Mouse (Mus musculus) kidney, postnatal 36 days (tissue): ENCODE measurements around the gene Yif1a.
A peak's percentile ranks its signal among the peaks of the same experiment; 100 is the strongest.

Experiments
- DNase-seq, 2 experiments: peaks; one replicate each; pipeline ENCODE4 v3.0.0; 2021 to 2022; ENCODE audit warnings: mixed read lengths in 2 of 2

Gene Yif1a

DNA sequence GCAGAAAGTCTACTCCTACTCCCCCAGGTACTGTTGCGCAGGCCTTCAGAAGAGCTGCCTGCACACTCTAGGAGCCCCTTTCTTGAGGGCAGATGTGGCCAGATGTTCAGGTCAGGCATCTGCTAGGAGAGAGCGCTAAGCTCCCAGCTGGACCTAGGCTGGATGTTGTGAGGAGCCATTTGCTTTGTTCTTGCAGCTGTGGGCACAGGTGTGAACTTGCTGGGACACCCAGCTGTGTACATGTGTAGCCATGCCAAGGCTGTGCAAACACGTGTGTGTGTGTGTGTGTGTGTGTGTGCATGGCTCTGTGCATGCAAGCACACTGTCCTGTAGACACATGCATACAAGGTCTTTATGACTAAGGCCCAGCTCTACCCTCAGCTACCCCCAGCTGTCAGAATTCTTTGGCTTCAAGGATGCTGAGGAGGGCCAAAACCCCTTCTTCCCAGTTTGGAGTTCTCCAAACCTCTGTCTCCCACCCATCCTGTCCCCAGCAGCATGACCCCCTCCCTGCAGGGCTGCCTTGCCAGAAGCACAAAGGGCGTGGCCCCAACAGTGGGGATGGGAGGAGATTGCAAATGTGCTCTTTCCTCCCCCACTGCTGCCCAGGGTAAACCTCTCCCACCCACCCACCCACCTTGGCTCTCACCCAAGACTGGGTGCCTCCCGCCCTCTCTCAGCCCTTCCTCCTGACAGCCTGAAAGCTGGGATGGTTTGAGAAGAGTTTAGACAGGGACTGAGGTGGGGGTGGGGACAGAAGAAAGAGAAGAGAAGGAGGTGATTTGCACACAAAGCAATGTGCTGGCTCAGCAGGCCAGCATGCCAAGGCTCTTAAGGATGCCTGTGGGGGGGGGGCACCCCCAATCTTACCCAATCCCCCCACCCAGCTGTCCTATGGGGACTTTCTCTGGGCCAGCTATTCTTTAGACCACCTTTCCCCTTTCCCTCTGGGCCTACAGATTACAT, 27.7 kb upstream of the Yif1a start:
- no peak for DNase-seq

DNA sequence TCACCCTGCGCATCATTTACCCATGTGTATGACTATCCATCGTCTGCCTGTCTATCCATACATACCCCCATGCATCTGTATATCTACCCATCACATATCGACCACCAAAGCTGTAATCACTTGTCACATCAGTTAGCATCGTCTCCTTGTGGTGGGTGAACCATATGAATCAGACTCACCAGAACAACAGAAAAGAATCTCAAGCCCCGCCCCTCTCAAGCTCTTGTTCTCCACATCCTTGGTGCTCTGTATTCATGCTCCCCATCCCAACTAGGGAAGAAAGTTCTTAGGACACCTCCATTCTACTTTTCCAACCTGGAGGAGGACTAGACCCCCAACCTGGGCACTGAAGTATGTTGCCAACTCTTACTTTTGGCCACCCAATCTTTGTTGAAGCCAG, 26.3 kb upstream of the Yif1a start:
- DNase-seq: no peak

DNA sequence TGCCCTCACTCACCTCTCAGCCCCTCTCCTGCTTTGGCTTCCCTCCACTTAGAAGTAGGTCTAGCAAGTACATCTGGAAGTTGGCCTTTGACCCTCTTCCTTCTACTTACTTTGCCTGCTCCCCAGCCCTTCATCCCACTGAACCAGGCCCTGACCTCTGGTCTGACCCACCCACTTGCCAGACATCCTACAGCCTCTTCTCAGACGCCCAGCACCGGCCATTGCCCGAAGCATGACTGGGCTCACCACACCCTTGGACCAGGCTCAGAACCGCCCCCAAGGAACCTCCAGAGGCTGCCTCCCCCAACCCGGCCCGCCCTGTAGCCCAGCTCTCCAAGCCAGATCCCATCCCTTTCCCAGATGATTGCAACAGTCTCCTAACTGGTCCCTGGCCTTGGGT, 25.9 kb upstream of the Yif1a start:
- DNase-seq: no peak

DNA sequence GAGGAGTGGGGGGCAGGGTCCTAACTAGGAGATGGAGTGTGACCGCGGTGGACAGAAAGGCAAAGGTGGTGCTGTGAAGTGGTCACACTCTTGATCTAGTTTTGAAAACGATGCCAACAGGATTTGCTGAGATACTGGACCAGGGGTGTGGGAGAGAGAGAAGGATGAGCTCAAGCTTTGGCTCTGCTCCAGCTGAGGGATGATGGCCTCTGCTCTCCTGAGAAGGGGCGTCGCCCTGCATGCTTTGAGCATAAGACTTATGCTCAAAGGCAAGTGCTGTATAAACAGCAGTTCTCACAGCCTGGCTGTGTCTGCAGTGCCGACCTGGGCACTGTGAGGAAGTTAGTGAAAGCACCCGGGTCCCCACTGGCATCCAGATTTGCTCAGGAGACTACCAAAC, 23.2 kb upstream of the Yif1a start:
- no peak for DNase-seq

DNA sequence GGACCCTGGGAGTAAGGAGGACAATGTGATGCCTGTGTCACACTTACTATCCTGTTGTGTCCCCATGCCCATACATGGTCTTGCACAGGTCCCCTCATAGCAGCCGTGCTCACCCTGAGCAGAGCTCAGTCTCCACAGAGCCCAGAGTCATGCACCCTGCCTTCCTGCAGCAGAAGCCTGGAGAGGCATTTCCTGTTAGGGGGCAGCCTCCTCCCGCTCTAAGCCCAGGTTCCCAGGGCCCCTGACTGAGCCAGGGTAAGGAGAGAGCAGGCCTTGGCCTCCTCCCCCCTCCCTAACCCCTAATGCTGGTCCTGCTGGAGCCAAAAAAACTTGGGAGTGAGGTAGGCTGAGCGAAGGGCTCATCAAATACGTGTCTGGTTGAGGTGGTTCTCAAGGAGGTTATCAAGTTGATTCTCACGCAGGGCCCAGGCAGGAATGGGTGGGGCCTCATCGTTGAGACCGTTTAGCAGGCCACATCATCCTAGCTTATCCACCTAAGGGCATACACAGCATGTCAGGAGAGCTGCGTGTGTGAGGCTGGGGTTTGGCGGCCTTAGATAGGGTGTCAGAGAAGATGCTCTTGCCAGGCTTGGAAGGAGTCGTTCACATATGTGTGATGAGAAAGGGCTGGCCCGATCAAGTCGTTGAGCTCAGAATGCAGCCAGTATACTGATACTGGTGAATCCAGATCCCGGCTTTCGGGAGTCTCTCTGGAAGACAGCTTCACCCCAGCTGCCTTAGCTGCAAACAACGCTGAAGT, 21.1 kb upstream of the Yif1a start:
- no peak for DNase-seq

DNA sequence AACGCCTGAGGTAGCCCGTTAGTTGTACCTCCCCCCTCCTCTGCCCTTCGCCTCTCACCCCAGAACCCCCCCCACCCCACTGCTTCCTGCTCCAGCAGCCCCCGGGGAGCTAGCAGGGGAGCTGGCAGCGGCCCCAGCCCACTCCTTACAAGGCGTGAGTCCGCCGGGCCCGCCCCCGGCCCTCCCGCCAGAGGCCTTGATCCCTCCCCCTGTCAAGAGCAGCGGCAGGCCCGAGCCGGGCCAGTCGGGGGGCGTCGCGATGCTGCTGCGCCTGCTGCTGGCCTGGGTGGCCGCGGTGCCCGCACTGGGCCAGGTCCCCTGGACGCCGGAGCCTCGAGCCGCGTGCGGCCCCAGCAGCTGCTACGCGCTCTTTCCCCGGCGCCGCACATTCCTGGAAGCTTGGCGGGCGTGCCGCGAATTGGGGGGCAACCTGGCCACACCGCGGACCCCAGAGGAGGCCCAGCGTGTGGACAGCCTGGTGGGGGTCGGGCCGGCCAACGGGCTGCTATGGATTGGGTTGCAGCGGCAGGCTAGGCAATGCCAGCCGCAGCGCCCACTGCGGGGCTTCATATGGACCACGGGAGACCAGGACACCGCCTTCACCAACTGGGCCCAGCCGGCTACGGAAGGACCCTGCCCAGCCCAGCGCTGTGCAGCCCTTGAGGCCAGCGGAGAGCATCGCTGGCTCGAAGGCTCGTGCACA, 20.3 kb upstream of the Yif1a start, which contains the start of gene Cd248:
Gene Cd248, plus strand, starts transcription at position 212 of the 703 bp plus-strand sequence.
- peak; percentile 69 to 80 for DNase-seq

DNA sequence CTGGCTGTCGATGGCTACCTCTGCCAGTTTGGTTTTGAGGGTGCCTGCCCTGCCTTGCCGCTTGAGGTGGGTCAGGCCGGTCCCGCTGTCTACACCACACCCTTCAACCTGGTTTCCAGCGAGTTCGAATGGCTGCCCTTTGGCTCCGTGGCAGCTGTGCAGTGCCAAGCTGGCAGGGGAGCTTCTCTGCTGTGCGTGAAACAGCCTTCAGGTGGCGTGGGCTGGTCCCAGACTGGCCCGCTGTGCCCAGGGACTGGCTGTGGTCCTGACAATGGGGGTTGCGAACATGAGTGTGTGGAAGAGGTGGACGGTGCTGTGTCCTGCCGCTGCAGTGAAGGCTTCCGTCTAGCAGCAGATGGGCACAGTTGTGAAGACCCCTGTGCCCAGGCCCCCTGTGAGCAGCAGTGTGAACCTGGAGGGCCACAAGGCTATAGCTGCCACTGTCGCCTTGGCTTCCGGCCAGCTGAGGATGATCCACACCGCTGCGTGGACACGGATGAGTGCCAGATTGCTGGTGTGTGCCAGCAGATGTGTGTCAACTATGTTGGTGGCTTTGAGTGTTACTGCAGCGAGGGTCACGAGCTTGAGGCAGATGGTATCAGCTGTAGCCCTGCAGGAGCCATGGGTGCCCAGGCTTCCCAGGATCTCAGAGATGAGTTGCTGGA, 19.6 kb upstream of the Yif1a start:
- DNase-seq: peak in 1 of 2 experiments; percentile 47

DNA sequence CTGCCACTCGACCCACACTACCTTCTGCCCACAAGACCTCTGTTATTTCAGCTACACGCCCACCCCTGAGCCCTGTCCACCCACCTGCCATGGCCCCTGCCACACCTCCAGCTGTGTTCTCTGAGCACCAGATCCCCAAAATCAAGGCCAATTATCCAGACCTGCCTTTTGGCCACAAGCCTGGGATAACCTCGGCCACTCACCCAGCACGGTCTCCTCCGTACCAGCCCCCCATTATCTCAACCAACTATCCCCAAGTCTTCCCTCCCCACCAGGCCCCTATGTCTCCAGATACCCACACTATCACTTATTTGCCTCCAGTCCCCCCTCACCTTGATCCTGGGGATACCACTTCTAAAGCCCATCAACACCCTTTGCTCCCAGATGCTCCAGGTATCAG, 18.9 kb upstream of the Yif1a start:
- no peak for DNase-seq

DNA sequence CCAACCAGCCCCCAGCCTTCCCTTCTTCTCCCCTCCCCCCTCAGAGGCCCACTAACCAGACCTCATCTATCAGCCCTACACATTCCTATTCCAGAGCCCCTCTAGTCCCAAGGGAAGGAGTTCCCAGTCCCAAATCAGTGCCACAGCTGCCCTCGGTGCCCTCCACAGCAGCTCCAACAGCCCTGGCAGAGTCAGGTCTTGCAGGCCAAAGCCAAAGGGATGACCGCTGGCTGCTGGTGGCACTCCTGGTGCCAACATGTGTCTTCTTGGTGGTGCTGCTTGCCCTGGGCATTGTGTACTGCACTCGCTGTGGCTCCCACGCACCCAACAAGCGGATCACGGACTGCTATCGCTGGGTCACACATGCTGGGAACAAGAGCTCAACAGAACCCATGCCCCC, 18.4 kb upstream of the Yif1a start:
- DNase-seq: no peak

DNA sequence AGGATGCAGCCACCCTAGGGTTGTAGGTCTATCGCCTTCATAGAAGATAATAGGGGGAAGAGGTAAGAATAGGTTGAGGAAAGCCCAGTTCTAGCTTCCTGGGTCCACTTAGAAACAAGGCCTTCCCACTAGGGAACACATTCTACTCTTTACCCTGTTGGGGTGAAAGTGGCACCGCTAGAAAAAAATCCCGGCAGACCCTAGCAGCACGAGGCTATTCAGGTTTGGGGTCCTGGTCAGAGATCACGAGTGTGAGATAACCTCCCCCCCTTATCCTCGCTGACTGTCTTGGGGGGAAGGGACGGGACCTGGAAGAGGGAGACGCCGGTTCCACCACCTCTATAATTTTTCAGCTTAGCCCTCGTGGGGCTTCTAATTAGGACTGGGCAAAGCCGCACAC, 17.3 kb upstream of the Yif1a start:
- DNase-seq: no peak

DNA sequence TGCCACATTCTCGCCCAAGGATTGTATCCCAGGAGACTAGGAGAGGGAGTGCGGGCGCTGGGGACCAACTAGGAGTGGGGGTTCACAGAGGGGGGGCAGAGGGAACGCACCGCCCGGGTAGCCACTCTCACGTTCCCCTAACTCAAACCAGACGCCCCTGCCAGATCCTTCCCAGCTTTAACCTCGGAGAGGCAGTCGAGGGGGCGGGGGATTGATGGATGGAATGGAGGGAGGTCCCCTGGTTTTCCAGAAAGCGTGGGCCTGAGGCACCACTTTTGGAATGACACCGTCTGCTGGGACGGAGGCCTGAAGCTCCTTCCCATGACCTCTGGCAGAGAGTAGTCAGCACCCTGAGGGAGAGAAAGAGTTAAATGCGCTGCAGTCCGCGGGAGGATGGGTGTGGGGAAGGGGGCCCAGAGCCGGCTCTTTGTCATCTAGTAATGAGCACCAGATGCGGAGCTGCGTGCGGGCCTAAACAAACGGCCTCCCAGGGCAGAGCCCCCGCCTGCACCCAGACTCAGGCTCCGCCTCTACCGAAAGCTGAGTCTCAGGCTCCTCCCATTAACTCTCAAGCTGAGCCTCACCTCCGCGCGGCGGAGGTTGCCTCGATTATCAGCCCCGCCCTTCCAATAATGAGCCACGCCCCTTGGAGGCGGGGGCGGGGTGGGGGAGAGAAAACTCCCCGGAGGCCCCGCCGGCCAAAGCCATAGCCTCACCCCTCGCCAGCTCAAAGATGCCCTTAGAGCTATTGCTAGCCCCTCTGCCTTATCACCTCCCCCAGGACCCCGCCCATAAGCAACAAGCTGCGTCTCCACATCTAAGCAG, 16.6 kb upstream of the Yif1a start:
- peak; percentile 76 to 81 for DNase-seq

DNA sequence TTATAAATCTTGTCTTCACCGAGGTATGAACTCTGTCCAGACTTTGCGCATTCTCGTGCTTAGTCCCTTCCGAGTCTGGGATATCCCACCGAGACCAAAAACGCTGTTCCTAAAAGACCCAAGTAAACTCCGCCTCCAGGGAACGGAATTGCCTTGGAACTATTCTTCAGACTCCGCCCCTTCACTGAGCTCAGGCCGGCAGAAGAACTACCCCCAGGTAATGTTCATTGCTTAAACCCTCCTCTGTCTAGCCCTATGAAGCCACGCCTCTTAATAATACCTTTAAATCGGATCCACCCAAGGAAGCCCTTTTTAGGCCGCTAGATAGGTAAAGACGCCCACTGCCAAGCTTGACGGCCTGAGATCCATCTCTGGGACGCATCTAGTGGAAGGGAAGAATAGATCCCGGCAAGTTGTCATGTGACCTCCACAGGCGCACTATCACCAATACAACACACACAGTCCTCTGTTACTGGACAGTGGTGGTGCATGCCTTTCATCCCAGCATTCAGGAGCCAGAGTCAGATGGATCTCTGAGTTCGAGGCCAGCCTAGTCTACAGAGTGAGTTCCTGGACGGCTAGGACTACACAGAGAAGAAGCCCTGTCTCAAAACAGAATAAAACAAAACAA, 15.8 kb upstream of the Yif1a start:
- DNase-seq: peak in 1 of 2 experiments; percentile 36

DNA sequence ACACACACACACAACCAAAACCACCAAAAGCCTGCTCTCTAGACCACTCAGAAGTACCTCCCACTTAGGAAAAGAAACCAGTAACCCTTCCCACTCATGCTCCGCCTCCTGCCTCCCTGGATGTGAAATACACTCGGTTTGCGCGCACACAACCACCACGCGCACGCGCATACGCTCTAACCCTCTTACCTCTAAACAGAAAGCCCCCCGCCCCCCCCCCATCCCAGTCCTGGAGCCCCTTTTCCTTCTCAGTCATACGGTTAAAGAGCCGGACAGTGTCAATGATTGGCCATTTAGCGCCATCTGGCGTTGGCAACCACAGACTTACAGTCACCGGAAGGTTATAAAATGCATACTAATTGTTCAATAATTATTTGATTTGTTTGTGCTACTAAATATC, 15.3 kb upstream of the Yif1a start:
- peak; percentile 57 to 89 for DNase-seq

DNA sequence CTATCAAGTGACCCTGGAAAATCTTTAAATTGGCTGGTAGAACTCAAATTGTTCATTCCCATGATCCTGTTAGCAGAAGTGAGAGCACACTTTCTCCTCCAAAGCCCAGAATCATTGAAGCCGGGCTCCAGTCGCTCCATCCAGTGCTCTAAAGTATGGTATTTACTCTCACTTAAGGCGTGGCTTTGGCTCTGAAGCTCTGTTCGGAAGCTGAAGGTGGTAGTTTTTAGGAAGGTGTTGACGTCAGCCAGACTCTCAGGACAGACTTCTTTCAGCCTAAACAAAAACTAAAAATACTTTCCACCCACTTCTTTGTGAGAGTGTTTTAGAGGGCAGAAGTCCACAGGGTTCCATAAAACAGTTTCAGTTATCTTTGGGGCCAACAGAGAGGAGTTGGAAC, 14.8 kb upstream of the Yif1a start:
- DNase-seq: no peak

DNA sequence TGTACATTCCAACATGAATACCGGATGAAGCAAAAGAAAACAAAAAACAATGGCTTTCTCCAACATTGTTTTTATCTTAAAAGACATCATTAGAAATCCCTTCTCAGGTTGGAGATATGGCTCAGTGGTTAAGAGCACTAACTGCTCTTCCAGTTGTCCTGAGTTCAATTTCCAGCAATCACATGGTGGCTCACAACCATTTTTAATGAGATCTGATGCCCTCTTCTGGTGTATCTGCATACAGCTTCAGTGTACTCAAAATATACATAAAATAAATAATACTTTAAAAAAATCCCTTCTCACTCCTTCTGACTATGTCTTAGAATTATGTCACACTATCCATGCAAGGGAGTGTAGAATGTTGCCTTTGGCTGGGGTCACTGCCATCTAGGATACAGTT, 9.1 kb upstream of the Yif1a start:
- no peak for DNase-seq

DNA sequence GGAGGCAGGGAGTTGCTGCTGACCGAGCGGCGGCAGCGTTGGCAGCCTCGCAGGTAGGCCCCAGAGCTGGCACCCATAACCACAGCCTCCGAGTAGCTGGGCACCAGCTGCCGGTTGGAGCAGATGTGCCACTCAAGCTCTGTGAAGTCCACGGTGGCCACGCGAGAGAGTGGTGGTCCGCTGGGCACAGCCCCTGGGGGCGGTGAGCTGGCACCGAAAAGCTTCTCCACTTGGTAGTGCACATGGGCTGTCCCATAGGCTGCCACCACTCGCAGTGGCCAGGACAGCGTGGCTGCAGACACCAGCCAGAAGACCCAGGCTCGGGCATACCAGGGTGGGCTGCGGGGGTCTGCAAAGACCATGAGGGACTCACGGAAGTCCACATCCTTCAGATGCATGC, 6.3 kb upstream of the Yif1a start:
- DNase-seq: no peak

DNA sequence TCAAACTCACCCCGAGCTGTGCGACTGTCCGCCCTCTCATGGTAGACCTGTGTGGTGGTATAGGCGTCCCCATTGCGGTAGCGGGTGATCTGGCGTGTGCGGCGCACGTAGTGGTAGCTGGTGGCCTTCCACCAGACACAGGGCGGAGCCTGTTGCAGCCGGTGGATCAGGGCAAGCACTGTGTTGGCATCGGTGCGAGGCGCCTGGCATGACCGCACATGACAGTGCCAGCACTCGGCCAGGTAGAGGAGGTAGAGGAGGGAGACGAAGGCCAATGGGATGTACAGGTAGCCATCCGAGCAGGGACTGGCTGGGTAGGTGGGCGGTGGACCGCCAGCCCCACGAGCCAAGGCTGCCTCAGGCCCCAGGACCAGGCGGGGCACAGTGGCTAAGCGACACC, 5.7 kb upstream of the Yif1a start:
- no peak for DNase-seq

DNA sequence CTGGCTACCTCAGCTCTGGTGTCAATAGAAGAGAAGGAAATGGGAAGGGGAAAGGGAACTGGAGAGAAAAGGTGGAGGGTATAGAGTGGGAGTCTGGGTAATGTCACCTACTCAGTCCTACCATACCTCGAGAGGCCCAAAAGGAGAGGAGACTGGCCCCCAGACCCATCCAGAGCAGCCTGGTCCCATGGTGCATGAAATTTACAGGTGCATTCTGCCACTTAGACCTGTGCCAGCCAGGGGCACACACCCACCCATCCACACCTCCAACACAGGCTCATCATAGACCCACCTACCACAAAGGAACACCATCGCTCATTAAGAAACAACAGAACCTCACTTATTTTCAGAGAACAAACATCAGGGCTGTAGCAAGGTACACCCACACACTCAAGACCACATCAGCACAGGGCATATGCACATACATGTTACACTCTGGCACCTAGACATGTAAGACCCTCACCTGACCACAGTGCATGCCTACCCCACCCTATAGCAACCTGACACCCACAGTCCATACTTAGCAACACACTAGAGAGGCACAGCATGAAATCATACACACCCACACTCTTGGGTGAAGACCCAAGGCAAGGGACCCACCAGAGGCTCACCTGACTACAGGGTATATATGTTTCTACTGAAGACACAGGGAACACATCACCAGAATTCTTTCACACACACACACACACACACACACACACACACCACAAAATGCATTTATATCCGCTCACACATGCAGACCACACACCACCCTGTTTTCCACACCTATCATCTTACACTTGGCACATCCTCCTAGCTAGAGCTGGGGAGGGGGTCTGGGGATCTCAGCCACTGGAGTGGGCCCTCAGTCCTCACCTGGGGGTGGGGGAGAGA, 4.1 kb upstream of the Yif1a start:
- no peak for DNase-seq

DNA sequence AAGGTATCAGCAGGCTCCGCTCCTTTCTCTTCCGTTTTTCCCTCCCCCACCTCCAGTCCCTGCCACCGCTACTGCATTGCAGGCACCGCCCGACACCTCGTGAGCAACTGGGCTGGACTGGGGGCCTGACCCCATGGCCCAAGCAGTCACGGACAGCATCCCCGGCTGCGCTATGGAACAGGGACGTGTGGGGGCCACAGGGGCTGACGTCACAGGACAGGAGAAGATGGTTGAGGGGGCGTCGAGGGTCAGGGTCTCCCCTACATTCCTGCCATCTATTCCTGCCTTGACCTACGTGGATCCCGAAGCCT, 3.5 kb upstream of the Yif1a start:
- no peak for DNase-seq

DNA sequence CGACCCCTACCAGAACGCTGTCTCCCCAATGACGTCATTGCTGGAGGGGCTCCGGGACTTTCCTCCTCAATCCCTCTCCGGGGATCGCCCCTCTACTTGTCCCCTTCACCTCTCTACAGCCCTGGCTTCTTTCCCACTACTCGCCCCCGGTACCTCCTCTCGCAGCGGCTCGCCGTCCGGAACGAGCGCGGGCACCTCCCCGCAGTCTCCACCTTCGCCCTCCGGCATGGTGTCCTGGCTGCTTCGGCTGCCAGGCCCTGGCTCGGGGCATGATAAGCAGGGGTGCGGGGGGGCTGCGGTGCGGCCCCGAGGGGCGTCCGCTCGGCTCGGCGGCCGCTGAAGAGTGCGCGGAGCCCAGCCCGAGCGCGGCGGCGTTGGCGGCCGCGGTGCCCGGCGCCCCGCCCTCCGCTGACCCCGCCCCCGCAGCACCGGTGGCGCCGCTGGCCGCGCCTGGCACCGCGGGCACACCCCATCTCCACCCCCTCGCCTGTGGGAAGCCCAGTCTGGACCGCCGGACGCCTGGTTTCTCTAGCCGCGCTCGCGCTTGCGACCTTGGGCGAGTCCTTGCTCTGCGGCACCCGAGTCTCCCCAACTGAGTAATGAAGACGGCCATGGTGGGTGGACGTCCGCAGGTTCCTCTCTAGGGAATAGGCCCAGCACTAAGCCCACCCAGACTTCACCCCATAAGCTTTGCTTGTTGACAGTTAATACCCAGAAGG, 3.0 kb upstream of the Yif1a start, which contains the start of gene Tmem151a:
Gene Tmem151a, minus strand, starts transcription at position 387 of the 719 bp plus-strand sequence.
- peak; percentile 56 to 80 for DNase-seq
